Mouse (Mus musculus): ENCODE results near the gene Trpm3.

The Trpm3 gene

DNA sequence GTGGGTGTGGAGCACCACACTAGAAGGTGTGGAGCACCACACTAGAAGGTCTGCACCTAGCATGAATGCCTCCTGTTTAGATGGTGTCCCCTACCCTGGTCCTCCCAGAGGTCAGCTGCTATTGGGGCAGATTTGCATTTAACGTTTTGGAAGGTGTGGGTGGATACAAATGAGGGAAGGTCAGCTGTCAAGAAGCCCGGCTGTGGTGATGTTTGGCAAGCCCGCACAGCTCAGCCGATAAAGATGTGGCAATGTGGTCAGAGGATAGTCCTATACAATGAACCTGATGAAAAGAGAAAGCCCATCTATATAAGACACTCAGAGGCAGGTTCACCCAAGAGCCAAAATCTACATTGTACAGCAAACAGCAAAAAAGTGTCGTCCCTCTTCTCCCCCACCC, 895.3 kb downstream of the Trpm3 start:
- DNase-seq (ENCODE audit: extremely low spot score, low spot score) = no peak

DNA sequence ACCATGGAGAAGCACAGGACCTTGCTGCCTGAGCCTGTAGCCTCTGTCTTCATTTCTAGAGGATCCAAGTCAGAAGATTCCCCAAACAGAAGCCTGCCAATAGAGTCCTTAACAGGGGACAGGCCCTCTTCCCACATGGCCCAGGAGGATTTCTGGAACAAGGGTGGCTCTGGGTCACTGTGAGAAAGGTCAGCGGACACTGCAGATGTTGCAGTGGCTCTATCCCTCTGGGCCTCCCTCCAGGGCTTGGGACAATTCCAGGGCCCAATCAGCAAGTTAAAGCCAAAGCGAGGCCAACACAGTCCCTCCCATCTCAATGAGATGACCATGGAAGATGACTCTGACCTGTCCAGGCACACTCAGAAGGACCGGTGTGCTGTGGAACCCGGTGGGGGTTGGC, 896.1 kb downstream of the Trpm3 start:
- DNase-seq (ENCODE audit: extremely low spot score, low spot score) = no peak

- DNase-seq (ENCODE audit: extremely low spot score, low spot score) = no peak
Measured at GRCm38 (mm10) chr19:23035786-23036185, 896.9 kb downstream of the Trpm3 start.

DNA sequence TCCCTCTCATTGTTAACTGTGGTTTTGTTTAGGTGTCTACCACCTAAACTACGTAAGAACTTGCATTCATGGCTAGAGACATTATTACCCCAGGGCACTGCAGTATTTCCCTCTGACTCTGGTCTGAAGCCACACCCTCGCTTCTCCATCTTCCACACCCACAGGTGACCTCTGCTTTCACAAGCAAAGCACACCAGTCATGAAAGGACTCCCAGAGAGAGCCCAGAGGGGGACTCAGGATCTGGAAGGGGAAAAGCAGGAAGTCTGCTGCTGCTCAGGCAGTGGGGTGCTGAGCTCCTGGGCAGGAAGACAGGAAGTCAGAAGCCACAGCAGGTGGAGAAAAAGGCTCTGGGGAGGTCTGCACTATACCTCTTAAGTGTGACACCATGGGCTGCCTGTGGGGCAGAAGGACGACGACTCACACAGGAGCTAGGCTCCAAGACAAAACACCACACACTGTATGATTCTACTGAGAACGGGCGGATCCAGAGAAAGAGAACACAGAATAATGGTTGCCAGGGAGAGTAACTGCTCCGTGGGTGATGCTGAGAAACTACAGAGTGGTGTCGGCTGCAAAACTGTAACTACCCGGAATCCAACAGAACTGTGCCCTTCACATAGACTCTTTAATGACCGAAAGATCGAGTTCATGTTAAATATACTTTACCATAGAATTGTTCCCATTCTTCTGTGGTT, 898.1 kb downstream of the Trpm3 start:
- no peak for DNase-seq (ENCODE audit: extremely low spot score, low spot score)

DNA sequence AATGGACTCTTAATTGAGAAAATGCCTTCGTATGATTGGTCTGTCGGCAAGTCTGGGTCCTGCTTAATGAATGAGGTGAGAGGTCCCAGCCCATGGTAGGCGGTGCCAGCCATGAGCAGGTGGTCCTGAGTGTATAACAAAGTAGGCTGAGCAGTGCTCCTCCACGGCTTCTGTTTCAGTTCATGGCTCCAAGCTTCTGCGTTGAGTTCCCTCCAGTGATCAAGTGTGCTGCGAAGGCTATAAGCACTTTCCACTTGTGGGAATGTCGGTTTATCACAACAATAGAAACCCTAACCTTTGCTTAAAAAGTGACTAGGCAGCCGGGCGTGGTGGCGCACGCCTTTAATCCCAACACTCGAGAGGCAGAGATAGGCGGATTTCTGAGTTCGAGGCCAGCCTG, 898.7 kb downstream of the Trpm3 start:
- no peak for DNase-seq (ENCODE audit: extremely low spot score, low spot score)

- DNase-seq (ENCODE audit: extremely low spot score, low spot score) = no peak
Measured at GRCm38 (mm10) chr19:23038321-23038720, 899.5 kb downstream of the Trpm3 start.

DNA sequence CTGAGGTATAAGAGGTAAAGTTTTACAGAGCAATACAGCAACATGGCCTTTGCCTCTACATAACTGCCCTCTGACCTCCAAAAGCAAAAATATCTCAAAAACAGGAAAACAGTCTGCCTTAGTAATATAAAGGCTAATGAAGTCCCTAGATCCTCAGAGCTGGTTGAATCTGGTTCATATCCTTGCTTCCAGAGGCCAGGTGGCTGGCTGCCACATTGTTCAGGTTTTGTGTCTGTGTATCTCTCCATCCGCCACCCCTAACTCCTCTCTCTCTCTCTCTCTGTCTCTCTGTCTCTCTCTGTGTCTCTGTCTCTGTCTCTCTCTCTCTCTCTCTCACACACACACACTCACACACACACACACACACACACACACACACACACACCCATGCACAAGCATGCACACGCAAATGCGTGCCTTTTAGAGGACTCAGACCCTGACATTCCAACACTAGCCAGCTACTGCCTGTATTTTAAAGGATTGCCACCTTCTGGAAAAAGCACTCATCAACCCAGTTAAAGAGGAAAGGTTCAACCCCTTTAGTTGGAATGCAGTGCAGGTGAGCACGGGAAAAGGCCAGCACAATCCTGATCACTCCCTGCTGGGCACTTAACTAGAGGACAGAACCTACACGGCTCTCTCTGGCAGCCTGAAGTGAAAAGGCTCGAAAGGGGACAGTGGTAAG, 902.8 kb downstream of the Trpm3 start:
- no peak for DNase-seq (ENCODE audit: extremely low spot score, low spot score)

DNA sequence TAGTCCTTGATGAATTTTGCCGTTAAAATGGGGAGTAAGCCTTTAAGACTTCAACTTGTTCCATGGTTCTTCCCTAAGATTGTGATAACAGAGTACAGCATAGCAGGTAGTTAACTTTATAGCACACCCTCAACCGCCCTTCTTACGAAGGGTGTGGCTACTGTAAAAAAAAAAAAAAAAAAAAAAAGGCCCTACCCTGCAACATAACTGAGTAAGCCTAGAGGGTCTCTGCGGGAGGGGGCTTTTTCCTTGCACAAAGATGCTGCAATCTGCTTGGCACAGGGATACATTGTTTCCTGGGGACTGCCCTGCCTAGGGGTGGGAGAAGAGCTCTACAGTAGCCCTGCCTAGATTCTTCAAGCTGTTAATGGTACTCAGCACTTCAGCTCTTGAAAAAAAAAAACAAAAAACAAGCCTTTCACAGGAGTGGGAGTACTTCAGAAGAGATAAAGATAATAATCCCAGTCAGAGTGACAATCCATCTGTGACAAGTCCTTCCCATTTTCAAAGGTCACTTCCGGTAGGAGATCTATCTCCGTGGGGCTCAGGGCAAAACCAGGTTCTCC, 903.4 kb downstream of the Trpm3 start:
- no peak for DNase-seq (ENCODE audit: extremely low spot score, low spot score)

GRCm38 (mm10) chr19:23043699-23044098, 904.9 kb downstream of the Trpm3 start:
- no peak for DNase-seq (ENCODE audit: extremely low spot score, low spot score)

Measured in neural tube, embryonic 10.5 days (tissue).